Mouse (Mus musculus) thymus, postnatal 14 days (tissue): ENCODE data around the gene Kdm5b.
"Not testable (repeated sequence)": the region's sequence is repeated elsewhere in the genome, so short reads cannot be mapped to it uniquely, and the experiment has no call there.

Experiments used
- DNase-seq: peaks from one replicate; pipeline ENCODE4 v3.0.0; 2021

Kdm5b gene

GRCm38 (mm10) chr1:134559976-134560375, at the start of gene Kdm5b:
Gene Kdm5b (plus strand): TSS chr1:134560171.
- DNase-seq: peak; percentile 96

- DNase-seq: no peak
Measured at GRCm38 (mm10) chr1:134512183-134512582, 47.8 kb upstream of the Kdm5b start.

DNA sequence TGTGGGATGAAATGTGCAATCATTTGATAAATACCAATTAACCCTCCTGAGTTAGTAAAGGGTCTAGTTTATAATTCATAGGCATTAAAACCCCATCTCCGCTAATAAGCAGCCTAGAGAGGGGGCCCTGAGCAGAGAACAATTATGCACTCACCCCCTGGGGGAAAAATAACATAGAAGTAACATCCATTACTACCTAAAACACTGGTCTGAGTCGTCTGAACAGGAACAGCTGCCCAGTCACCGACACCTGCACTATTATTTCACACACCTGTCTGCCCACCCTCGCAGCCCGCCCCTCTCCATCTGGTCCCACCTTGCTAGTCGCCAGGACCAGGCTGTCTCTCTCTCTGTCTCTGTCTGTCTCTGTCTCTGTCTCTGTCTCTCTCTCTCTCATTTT, 47.4 kb upstream of the Kdm5b start:
- no peak for DNase-seq

GRCm38 (mm10) chr1:134513312-134513860, 46.6 kb upstream of the Kdm5b start:
- DNase-seq: no peak

GRCm38 (mm10) chr1:134513876-134514590, 45.9 kb upstream of the Kdm5b start:
- DNase-seq: no peak

- DNase-seq: no peak
Measured at GRCm38 (mm10) chr1:134515891-134516290, 44.1 kb upstream of the Kdm5b start.

GRCm38 (mm10) chr1:134516491-134517198, 43.3 kb upstream of the Kdm5b start:
- no peak for DNase-seq

DNA sequence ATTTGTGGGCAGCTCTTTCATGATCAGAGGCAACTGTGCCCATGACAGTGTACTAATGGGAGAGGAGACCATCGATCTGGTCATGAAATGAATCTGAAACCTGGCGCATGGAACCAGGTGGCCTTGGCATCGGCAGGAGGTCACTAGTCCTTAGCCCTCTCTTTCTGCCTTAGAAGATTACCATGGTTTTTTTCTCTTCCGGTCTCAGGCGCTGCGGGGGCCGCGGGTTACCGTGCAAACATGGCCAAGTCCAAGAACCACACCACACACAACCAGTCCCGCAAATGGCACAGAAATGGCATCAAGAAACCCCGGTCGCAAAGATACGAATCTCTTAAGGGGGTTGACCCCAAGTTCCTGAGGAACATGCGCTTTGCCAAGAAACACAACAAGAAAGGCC, 42.1 kb upstream of the Kdm5b start:
- not testable (repeated sequence) for DNase-seq

GRCm38 (mm10) chr1:134518677-134519076, 41.3 kb upstream of the Kdm5b start:
- peak; percentile 91 for DNase-seq

DNA sequence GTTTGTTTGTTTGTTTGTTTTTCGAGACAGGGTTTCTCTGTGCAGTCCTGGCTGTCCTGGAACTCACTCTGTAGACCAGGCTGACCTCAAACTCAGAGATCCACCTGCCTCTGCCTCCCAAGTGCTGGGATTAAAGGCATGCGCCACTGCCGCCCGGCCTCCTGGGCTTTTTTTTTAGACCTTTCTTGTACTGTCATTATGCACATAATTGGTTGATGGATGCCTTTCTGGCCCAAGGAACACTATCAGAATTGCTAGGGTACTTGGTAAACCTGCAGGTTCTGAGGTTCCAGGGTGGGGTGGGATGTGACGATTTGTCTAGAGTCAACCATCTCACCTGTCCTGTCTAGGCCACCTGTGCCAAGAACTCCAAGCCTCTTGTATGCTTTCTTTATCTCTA, 40.8 kb upstream of the Kdm5b start:
- DNase-seq: not testable (repeated sequence)

DNA sequence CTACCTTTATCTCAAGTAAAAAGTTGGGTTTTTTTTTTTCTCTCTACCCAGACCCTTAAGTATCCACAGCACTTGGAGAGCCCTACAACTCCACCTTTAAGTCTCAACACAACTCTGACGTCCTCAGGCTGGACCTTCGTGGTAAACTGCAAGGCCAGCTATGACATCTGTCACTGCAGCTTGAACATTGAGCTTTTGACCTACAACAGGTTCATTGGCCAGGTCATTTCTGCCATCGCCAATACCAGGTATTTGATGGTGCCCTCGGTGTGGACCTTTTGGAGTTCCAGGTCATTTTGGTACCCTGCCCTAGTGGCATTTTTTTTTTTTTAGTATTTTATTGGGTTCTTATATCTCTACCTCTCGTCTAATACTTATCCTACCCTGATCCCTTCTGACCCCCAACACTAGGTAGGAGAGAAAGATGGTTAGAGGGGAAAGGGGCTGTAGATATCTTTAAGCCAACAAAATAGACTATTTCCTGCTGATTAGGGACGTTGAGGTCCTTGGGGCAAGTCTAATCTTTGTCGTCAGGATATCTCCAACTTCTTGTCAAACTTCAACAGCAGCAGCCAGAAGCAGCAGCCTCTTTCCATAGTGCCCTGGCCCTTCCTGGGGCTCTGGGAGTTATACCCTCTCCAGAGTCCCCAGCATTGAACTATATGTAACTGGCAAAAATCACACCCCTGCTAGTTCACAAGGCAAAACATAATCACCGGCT, 39.8 kb upstream of the Kdm5b start:
- no peak for DNase-seq

DNA sequence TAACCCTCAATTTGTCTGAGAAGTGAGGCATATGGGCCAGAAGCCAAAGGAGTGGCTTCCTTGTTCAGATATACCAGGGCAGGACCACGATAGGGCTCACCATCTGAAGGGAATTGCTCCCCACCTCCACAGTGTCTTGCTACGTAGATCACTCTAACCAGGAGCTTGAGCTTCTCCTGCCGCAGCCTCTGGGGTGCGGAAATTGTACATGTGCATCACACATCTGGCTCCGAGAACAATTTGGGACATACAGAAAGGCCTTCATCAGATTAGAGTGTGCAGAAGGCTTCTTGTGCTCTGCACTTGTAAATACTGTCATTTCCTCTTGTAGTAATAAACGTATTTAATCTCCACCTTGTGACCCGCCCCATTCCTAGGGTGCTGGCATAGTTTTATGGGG, 38.8 kb upstream of the Kdm5b start:
- no peak for DNase-seq

GRCm38 (mm10) chr1:134522325-134522724, 37.6 kb upstream of the Kdm5b start:
- no peak for DNase-seq

DNA sequence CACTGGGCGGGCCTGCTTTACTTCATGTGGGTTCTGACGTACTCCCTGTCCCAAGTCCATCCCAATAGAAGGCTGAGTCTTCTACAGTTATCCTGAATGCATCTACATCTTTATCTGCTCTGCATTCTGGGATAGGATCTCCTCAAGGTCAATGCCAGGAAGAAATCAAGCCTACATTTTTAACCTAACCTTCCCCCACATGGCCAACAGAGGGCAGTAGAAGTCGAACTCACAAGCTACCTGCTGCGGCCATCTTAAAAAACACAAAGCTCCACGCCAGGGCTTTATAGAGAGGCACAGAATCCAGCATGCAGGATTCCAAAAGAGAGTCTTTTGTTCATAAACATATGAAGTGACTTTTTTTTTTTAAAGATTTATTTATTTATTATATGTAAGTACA, 35.5 kb upstream of the Kdm5b start:
- DNase-seq: peak; percentile 38

DNA sequence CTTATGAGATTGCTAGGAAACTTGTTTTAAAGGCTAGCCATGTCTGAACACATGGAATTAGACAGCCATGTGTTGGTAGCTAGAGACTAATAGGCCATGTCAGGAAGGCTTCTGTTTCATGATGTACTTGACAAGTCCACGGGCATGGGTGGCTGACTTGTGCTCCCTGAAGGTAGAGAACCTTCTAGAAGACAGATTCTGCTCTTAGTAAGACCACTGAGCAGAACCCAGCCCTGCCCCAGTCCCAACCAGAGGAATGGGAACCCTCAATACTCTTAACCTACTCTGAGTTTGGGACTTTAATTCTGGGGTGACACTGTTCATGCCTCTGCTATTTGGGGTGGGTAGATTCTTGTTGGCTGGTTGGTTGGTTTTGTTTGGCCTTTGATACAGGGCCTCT, 35.0 kb upstream of the Kdm5b start:
- no peak for DNase-seq

DNA sequence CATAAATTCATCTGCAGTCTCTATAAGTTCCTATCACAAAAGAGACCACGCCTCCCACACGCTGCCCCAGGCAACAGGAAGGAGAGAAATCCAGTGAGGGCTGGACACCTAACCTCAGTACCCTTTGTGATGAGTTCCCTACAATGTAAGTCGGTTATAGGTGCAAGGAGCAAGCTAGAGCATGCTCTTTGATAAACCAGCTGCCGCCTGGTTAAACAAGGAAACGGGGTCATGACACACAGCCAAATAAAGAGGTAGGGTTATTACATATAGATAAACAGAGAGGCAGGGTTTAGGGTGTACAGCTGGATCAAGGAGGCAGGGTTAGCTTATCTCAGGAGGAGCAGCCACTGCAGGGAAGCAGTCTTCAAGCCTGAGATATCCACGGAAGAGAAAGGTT, 33.2 kb upstream of the Kdm5b start:
- no peak for DNase-seq

- DNase-seq: no peak
Measured at GRCm38 (mm10) chr1:134530618-134531017, 29.4 kb upstream of the Kdm5b start.

DNA sequence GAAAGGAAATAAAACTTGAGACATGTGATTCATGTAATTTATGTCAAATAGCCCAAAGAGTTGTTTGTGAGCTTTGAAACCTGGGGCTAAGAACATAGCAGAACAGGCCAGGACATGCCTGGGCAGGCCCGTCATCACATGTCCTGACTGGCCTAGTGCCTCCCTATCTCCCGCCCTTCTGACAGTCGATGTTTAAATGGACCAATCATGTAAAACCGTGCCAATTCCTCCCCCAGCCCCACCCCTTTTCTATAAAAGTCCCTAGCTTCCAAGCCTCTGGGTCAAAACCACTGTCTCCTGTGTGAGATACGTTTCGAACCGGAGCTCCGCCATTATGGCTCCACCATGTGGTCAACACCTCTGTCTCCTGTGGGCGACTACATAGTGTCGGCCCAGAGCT, 26.3 kb upstream of the Kdm5b start:
- DNase-seq: not testable (repeated sequence)

DNA sequence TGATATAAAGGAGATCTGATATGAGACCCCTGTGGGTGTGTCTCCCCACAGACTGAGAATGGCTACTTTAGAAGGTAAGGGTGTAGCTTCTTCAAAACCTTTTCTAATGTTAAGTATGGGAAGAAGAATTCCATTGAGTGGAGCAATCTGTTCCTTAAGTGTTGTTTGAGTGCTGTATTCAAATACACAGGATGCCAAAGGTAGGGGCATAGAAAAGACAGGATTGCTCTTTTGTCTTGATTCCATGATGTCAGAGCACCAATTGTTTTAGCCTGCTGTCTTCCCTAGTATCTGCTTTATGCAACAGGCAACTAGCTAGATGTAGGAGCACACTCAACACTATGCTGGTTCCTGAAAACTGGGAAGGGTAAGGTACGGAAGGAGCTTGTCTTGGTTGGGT, 24.9 kb upstream of the Kdm5b start:
- no peak for DNase-seq

- no peak for DNase-seq
Measured at GRCm38 (mm10) chr1:134535513-134535912, 24.5 kb upstream of the Kdm5b start.

- no peak for DNase-seq
Measured at GRCm38 (mm10) chr1:134540610-134541009, 19.4 kb upstream of the Kdm5b start.

DNA sequence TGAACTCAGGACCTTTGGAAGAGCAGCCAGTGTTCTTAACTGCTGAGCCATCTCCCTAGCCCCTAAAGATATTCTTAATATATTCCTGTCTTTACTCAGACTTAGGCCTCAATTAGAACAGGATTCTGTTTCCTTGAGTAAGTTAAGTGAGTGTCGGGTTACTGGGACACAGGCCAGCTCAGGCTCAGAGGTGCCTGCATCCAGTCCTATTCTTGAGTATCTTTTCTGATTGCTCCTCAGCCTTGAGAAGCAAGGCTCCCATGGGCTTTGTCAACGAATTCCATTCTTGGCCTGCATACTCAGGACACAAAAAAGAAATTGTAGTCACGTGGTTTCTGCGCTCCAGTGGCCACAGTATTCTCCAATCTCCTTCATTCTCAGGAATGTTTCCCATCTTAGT, 11.7 kb upstream of the Kdm5b start:
- DNase-seq: no peak

- DNase-seq: peak; percentile 14
Measured at GRCm38 (mm10) chr1:134549632-134550132, 10.3 kb upstream of the Kdm5b start, which contains the start of gene Mgat4e. Gene Mgat4e (minus strand): TSS chr1:134549682.
